Mouse (Mus musculus) liver, postnatal 0 days (tissue): ENCODE data around the gene Atmin.

Source experiments
- CTCF ChIP-seq: sonication (generic); IDR thresholded peaks from 2 replicates; pipeline ENCODE4 v1.5.1; 2016; ENCODE audit warnings: antibody characterized with exemption, low read depth
- EP300 ChIP-seq: IDR thresholded peaks from 2 replicates; pipeline ENCODE4 v1.6.1; 2016; ENCODE audit warnings: antibody characterized with exemption, low read depth, mild to moderate bottlenecking

GRCm38 (mm10) chr8:116989842-116990241 is 46.6 kb downstream of the Atmin start:
- TF ChIP-seq CTCF (peak; percentile 29; the same call in 1 of the 2 replicates), EP300 (no peak)
